Mouse (Mus musculus): ENCODE data around the gene Hcrt. TPM values are rescaled to one million over a fixed set of nuclear protein-coding genes. Genes with fewer than 3 reads are reported as not detected.

Gene Hcrt
- total and polyA plus RNA-seq, 2 experiments from 2014 or later, result 7.1 to 8.0 TPM

DNA sequence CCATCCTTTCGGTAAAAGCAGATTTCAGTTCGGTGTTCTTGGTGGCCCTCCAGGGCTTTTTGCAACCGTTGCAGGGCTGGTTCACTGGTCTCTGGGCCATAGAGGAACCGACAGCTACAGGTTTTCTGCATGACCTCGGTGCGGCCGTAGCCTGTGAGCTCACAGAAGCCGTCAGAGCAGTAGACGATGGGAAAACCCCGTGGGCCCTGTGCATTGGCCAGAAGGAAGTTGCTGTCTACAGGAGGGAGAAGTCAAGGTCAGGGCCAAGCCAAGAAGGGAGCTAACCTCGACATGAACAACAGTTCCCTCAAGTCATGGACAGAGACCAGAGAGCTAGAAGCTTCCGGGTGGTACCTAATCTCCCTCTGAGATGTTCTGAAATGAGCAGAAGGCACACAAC, 5.2 kb downstream of the Hcrt start:
- TF ChIP-seq CTCF (IDR thresholded peaks at IDR 0.05; ENCODE audit: low read depth), result no peak
- H3K27me3 ChIP-seq (ENCODE audit: insufficient read depth, low read length), result peaks cover under 1% of the 10 kb centered on the region; the same call in 1 of the 2 replicates
- no peaks in the 10 kb centered on the region; the same call in 1 of the 2 replicates for H3K4me1 ChIP-seq (ENCODE audit: insufficient read depth)
- no peak for DNase-seq
- no peaks in the 10 kb centered on the region for H3K9me3 ChIP-seq (ENCODE audit: low read length)
- peak overlapping the region; percentile 74; the same call in 1 of the 2 replicates for H3K4me2 ChIP-seq (ENCODE audit: low read depth)
- H3K36me3 ChIP-seq (ENCODE audit: insufficient read depth), result peaks cover 24% of the 10 kb centered on the region
- ATAC-seq, result no peak
- WGBS, result 90% methylated on average over 12 of the region's 12 CpGs
- no peak overlapping the region for H3K9ac ChIP-seq
- H3K27ac ChIP-seq (ENCODE audit: low read depth, low read length), result no peak overlapping the region
- H3K4me3 ChIP-seq (ENCODE audit: low read depth, low read length), result no peak overlapping the region

DNA sequence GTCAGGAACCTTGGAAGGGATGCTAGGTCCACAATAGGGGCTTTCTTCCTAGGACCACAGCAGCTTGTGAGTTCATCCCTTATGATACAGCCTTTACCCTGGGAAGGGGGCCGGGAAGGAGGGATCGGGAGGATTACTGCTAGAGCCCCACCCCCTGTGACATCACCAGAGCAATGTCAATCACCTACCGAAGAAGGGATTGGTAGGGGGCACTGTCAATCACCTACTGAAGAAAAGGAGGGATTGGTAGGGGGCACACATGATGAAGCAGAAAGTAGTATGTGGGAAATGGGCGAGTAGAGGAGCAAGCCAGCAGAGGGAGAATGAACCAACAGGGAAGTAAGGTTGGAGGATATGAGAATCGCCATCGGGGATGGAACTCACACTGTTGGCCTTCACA, 6.3 kb downstream of the Hcrt start:
- no peaks in the 10 kb centered on the region for H3K27me3 ChIP-seq (ENCODE audit: insufficient read depth, low read length)
- H3K9ac ChIP-seq, result no peak overlapping the region
- H3K9me3 ChIP-seq (ENCODE audit: low read length), result no peaks in the 10 kb centered on the region
- ATAC-seq (no peak), DNase-seq (no peak)
- H3K4me1 ChIP-seq (ENCODE audit: insufficient read depth), result no peaks in the 10 kb centered on the region
- H3K4me2 ChIP-seq (ENCODE audit: low read depth), result no peak overlapping the region
- 68% methylated on average over 6 of the region's 6 CpGs for WGBS
- TF ChIP-seq CTCF (IDR thresholded peaks at IDR 0.05; ENCODE audit: low read depth), result no peak
- H3K36me3 ChIP-seq (ENCODE audit: insufficient read depth), result peaks cover 32% of the 10 kb centered on the region
- no peak overlapping the region for H3K4me3 ChIP-seq (ENCODE audit: low read depth, low read length)
- no peak overlapping the region for H3K27ac ChIP-seq (ENCODE audit: low read depth, low read length)

DNA sequence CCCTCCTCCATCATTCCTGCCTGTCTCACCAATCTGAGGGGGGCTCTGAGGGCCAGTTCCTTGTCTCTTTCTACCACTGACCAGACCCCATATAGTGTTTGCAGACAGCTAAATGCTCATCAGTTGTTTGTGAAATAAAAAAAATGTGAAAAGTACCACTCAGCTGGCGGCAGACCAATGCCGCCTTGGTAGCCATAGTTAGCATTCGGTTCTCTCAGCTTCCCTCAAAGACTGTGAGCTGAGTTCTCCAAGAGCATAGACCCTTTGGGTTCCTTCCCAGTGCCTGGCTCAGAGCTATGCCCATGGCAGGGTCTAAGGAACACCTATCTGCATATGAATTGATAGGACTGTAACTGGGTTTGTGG, 8.1 kb downstream of the Hcrt start:
- WGBS, result 81% methylated on average over 3 of the region's 3 CpGs
- no peak for DNase-seq

DNA sequence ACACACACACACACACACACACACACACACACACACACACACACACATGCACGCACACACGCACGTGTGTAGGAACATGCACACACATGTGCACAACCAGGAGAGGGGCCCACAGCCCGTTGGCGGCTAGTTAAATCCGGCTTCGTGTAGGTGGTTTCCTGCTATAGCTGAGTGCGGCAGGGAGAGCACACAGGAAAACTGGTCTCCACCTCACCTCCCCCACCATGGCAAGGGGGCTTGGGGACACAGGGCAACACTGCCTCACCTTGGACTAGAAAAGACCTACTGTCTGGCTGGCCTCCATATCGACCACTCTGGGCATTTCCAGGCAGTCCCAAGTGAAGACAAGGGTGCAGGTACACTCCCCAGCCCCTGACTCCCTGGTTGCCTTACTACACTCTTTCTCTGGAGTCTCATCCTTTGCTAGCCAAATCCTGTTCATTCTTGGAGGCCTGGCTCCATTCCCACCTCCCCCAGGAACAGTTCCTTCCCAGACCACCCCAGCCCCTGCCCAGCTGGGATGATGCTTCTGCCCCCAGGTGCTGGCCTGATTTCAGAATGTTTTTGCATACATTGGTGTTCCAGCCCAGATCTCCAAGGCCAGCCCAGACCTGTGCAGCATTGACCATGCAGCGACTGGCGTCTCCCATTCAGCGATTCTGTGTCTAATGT, 8.6 kb downstream of the Hcrt start:
- no peak for DNase-seq
- ATAC-seq, result no peak
- Histone ChIP-seq H3K27me3 (ENCODE audit: insufficient read depth, low read length) (no peaks in the 10 kb centered on the region), H3K4me2 (ENCODE audit: low read depth) (no peak overlapping the region), H3K4me3 (ENCODE audit: low read depth, low read length) (no peak overlapping the region), H3K4me1 (ENCODE audit: insufficient read depth) (no peaks in the 10 kb centered on the region), H3K9ac (no peak overlapping the region), H3K36me3 (ENCODE audit: insufficient read depth) (peaks cover 34% of the 10 kb centered on the region), H3K9me3 (ENCODE audit: low read length) (no peaks in the 10 kb centered on the region), H3K27ac (ENCODE audit: low read depth, low read length) (no peak overlapping the region)
- WGBS, result 86% methylated on average over 12 of the region's 12 CpGs
- TF ChIP-seq CTCF (IDR thresholded peaks at IDR 0.05; ENCODE audit: low read depth), result no peak

More for the DNA sequence above, 8.1 kb downstream of the Hcrt start:
- Histone ChIP-seq H3K4me2 (ENCODE audit: low read depth) (no peak overlapping the region), H3K27ac (ENCODE audit: low read depth, low read length) (no peak overlapping the region), H3K4me3 (ENCODE audit: low read depth, low read length) (no peak overlapping the region), H3K4me1 (ENCODE audit: insufficient read depth) (no peaks in the 10 kb centered on the region), H3K36me3 (ENCODE audit: insufficient read depth) (peaks cover 34% of the 10 kb centered on the region), H3K9ac (no peak overlapping the region), H3K9me3 (ENCODE audit: low read length) (no peaks in the 10 kb centered on the region), H3K27me3 (ENCODE audit: insufficient read depth, low read length) (no peaks in the 10 kb centered on the region)
- no peak for ATAC-seq
- no peak for TF ChIP-seq CTCF (IDR thresholded peaks at IDR 0.05; ENCODE audit: low read depth)

DNA sequence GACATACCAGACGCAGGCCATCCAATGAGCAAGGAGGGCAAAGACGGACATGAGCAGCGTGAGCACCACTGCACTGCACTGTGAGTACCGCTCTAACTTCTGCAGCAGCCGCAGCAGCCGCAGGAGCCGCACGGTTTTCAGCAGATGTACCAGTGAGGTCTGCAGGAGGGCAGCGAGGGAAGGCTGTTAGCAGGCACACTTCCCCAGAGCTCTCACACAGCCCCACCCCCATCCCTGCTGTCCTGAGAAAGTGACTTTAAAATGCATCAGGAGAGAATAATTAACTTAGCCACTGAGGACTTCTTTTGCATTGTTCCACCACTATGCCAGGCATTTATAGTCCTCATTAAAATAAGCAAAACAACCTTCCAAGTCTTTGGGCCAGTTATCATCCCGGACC, 10.4 kb downstream of the Hcrt start:
- no peaks in the 10 kb centered on the region for H3K9me3 ChIP-seq (ENCODE audit: low read length)
- no peak overlapping the region for H3K4me3 ChIP-seq (ENCODE audit: low read depth, low read length)
- TF ChIP-seq CTCF (IDR thresholded peaks at IDR 0.05; ENCODE audit: low read depth), result no peak
- no peak overlapping the region for H3K4me2 ChIP-seq (ENCODE audit: low read depth)
- DNase-seq (no peak), ATAC-seq (no peak)
- H3K36me3 ChIP-seq (ENCODE audit: insufficient read depth), result peaks cover 40% of the 10 kb centered on the region
- no peak overlapping the region for H3K27ac ChIP-seq (ENCODE audit: low read depth, low read length)
- 54% methylated on average over 10 of the region's 10 CpGs for WGBS
- no peak overlapping the region for H3K9ac ChIP-seq
- H3K4me1 ChIP-seq (ENCODE audit: insufficient read depth), result no peaks in the 10 kb centered on the region
- H3K27me3 ChIP-seq (ENCODE audit: insufficient read depth, low read length), result no peaks in the 10 kb centered on the region

DNA sequence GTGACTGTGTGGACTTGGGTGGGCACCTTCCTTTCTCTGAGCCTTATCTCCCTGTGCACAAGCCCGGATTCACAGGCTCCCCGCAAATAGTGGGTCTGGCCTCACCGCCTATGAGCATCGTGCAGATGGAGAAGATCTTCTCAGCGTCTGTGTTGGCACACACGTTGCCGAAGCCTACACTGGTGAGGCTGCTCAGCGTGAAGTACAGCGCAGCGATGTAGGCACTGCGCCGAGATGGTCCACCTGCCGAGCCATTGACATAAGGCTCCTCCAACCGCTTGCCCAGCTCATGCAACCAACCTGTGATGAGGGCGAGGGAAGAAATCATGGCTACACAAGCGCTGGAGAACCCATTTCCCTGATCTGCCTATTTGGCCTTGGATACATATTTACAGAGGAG, 12.6 kb downstream of the Hcrt start:
- no peak for TF ChIP-seq CTCF (IDR thresholded peaks at IDR 0.05; ENCODE audit: low read depth)
- Histone ChIP-seq H3K9ac (no peak overlapping the region), H3K4me1 (ENCODE audit: insufficient read depth) (no peaks in the 10 kb centered on the region), H3K27ac (ENCODE audit: low read depth, low read length) (no peak overlapping the region), H3K9me3 (ENCODE audit: low read length) (no peaks in the 10 kb centered on the region), H3K27me3 (ENCODE audit: insufficient read depth, low read length) (no peaks in the 10 kb centered on the region), H3K4me2 (ENCODE audit: low read depth) (no peak overlapping the region), H3K36me3 (ENCODE audit: insufficient read depth) (peaks cover 45% of the 10 kb centered on the region), H3K4me3 (ENCODE audit: low read depth, low read length) (no peak overlapping the region)
- WGBS, result 87% methylated on average over 16 of the region's 16 CpGs
- no peak for ATAC-seq
- no peak for DNase-seq

DNA sequence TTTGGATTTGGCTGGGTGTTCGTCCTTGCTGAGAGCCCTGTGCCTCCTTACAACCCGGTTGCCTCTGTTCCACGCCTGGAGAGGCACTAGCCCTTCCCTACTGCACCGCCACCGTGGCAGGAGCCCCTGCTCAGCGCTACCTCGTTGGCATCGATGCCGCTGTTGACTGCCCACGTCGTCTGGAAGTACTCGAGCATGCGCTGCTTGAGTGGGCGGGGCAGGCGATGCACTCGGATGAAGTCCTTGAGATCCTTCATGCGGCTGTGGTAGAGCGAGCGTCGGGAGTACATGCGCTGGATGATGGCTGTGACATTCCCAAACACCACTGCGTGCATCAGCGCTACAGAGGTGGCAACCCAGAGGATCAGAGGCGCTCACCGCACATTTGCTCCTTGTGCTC, 13.3 kb downstream of the Hcrt start:
- H3K4me2 ChIP-seq (ENCODE audit: low read depth), result no peak overlapping the region
- no peaks in the 10 kb centered on the region for H3K27me3 ChIP-seq (ENCODE audit: insufficient read depth, low read length)
- no peaks in the 10 kb centered on the region for H3K9me3 ChIP-seq (ENCODE audit: low read length)
- no peak for ATAC-seq
- H3K27ac ChIP-seq (ENCODE audit: low read depth, low read length), result no peak overlapping the region
- no peaks in the 10 kb centered on the region for H3K4me1 ChIP-seq (ENCODE audit: insufficient read depth)
- DNase-seq, result no peak
- no peak for TF ChIP-seq CTCF (IDR thresholded peaks at IDR 0.05; ENCODE audit: low read depth)
- no peak overlapping the region for H3K4me3 ChIP-seq (ENCODE audit: low read depth, low read length)
- peaks cover 40% of the 10 kb centered on the region for H3K36me3 ChIP-seq (ENCODE audit: insufficient read depth)
- H3K9ac ChIP-seq, result no peak overlapping the region
- WGBS, result 53% methylated on average over 25 of the region's 25 CpGs
